Mouse (Mus musculus): Measurements from ENCODE around the gene Vps51. TPM values are rescaled to one million over a fixed set of nuclear protein-coding genes. Genes with fewer than 3 reads are reported as not detected.
A peak's percentile ranks its signal among the peaks of the same experiment; 100 is the strongest.

Gene Vps51
- polyA plus RNA-seq (2015; fragmentation: Nextera tagmentation; extraction: Ambion mirVana), result 84.8 and 94.0 TPM in 2 replicates

GRCm38 (mm10) chr19:6076564-6077393 lies at the start of gene Vps51:
Gene Vps51 (minus strand): TSS chr19:6077231.
- H3K4me1 ChIP-seq (replicated peaks), result peaks cover 20% of the 10 kb centered on the region
- peak within 1 kb of the TSS; percentile 90 for H3K4me2 ChIP-seq
- under 1% methylated on average over 33 of the region's 33 CpGs for WGBS
- peak within 1 kb of the TSS; percentile 89 for H3K27ac ChIP-seq (replicated peaks)
- H3K27me3 ChIP-seq, result no peaks in the 10 kb centered on the region
- H3K36me3 ChIP-seq, result peaks cover 26% of the 10 kb centered on the region
- peak within 1 kb of the TSS; percentile 82 for H3K4me3 ChIP-seq
- peak within 1 kb of the TSS; percentile 72 for H3K9ac ChIP-seq
- no peaks in the 10 kb centered on the region for H3K9me3 ChIP-seq
- peak; percentile 90 for ATAC-seq (ENCODE audit: low FRiP score, low read depth)

DNA sequence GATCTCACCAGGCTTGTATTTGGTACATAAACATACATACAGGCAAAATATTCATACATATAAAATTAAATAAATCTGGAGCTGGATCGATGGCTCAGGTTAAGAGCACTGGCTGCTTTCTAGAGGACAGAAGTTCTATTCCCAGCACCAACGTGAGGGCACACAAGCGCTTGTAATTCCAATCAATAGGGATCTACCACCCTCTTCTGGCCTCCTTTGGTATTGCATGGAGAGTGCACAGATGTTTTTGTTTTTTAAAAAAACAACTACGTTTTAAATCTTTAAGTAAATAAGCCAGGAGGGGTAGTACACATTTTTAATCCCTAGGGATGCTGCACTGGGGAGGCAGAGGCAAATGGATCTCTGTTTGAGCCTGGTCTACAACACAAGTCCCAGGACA lies 49.3 kb upstream of the Vps51 start:
- Histone ChIP-seq H3K27me3 (no peaks in the 10 kb centered on the region), H3K4me1 (replicated peaks) (peaks cover 12% of the 10 kb centered on the region), H3K36me3 (no peaks in the 10 kb centered on the region), H3K9ac (no peak overlapping the region), H3K9me3 (no peaks in the 10 kb centered on the region), H3K4me2 (no peak overlapping the region), H3K4me3 (no peak overlapping the region), H3K27ac (replicated peaks) (no peak overlapping the region)
- 19% methylated on average over 4 of the region's 4 CpGs for WGBS
- no peak for ATAC-seq (ENCODE audit: low FRiP score, low read depth)

DNA sequence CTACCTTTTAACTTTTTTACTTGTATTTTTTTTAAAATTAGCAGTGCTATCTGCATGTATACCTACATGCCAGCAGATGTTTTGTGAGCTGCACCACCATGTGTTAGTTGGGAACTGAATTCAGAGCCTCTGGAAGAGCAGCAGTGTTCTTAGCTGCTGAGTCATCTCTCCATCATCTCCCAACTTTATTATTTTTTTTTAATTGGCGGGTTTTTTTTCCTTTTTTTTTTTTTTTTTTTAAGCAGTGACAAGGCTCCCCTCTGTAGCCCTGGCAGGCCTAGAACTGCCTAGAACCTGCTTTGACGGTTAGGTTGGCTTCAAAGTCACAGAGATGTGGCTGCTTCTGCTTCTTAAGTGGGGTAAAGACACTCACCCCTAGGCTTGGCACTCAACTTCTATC lies 47.9 kb upstream of the Vps51 start:
- WGBS, result 75% methylated on average over 2 of the region's 2 CpGs
- Histone ChIP-seq H3K9me3 (no peaks in the 10 kb centered on the region), H3K4me3 (no peak overlapping the region), H3K4me1 (replicated peaks) (peaks cover 12% of the 10 kb centered on the region), H3K27ac (replicated peaks) (no peak overlapping the region), H3K9ac (no peak overlapping the region), H3K4me2 (no peak overlapping the region), H3K36me3 (no peaks in the 10 kb centered on the region), H3K27me3 (no peaks in the 10 kb centered on the region)
- ATAC-seq (ENCODE audit: low FRiP score, low read depth), result no peak

DNA sequence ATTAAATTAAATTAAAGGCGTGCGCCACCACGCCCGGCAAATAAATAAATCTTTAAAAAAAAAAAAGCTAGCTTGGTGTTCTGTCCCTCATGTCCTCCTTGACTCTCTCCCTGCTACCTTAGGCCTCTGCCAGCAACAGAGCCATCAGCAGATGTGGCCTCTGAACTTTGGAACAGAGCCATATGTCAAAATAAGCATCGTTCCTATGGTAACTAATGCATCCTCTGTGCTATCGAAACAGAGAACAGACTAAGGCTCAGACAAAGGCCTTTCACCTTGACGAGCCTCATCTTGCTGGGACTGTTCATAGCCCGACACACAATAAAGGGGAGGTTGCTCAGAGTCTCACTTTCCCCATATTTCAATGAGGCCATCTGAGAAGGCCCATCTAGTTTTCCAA lies 46.3 kb upstream of the Vps51 start:
- no peak for ATAC-seq (ENCODE audit: low FRiP score, low read depth)
- H3K9ac ChIP-seq, result no peak overlapping the region
- no peak overlapping the region for H3K27ac ChIP-seq (replicated peaks)
- 58% methylated on average over 8 of the region's 8 CpGs for WGBS
- H3K4me2 ChIP-seq, result no peak overlapping the region
- no peaks in the 10 kb centered on the region for H3K9me3 ChIP-seq
- H3K27me3 ChIP-seq, result no peaks in the 10 kb centered on the region
- no peaks in the 10 kb centered on the region for H3K36me3 ChIP-seq
- H3K4me3 ChIP-seq, result no peak overlapping the region
- peaks cover 19% of the 10 kb centered on the region for H3K4me1 ChIP-seq (replicated peaks)

GRCm38 (mm10) chr19:6121761-6122160 lies 44.7 kb upstream of the Vps51 start:
- no peak for ATAC-seq (ENCODE audit: low FRiP score, low read depth)
- H3K9ac ChIP-seq, result no peak overlapping the region
- no peak overlapping the region for H3K27ac ChIP-seq (replicated peaks)
- 22% methylated on average over 17 of the region's 19 CpGs for WGBS
- no peaks in the 10 kb centered on the region for H3K27me3 ChIP-seq
- H3K4me1 ChIP-seq (replicated peaks), result peaks cover 25% of the 10 kb centered on the region
- H3K4me3 ChIP-seq, result no peak overlapping the region
- no peaks in the 10 kb centered on the region for H3K9me3 ChIP-seq
- no peak overlapping the region for H3K4me2 ChIP-seq
- no peaks in the 10 kb centered on the region for H3K36me3 ChIP-seq

DNA sequence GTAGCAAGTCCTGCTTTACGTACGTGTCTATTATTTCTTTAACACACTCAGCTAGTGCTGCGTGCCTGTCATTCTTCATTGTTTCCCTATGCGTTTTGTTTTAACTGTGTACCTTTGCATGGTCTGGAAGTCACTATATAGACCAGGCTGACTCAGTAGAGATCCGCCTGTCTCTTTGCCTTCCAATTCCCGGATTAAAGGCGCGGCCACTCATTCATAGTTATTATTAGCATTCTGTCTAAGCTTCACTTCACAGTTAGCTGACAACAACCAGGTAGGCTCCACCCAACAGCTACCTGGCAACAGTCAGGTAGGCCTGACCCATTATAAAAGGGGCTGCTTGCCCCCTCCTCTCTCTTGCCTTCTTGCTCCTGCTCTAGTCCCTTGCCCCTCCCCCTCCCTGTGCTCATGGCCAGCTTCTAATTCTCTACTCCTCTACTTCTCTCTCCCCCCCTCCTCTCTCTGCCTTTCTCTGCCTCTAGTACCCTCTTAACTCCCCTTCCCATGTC lies 41.7 kb upstream of the Vps51 start:
- H3K36me3 ChIP-seq, result peaks cover 22% of the 10 kb centered on the region
- H3K9me3 ChIP-seq, result no peaks in the 10 kb centered on the region
- peak overlapping the region; percentile 87 for H3K4me3 ChIP-seq
- peak overlapping the region; percentile 83 for H3K4me2 ChIP-seq
- WGBS, result 1% methylated on average over 8 of the region's 8 CpGs
- peak overlapping the region; percentile 92 for H3K27ac ChIP-seq (replicated peaks)
- peak; percentile 60 for ATAC-seq (ENCODE audit: low FRiP score, low read depth)
- H3K9ac ChIP-seq, result peak overlapping the region; percentile 74
- peaks cover 28% of the 10 kb centered on the region for H3K4me1 ChIP-seq (replicated peaks)
- no peaks in the 10 kb centered on the region for H3K27me3 ChIP-seq

DNA sequence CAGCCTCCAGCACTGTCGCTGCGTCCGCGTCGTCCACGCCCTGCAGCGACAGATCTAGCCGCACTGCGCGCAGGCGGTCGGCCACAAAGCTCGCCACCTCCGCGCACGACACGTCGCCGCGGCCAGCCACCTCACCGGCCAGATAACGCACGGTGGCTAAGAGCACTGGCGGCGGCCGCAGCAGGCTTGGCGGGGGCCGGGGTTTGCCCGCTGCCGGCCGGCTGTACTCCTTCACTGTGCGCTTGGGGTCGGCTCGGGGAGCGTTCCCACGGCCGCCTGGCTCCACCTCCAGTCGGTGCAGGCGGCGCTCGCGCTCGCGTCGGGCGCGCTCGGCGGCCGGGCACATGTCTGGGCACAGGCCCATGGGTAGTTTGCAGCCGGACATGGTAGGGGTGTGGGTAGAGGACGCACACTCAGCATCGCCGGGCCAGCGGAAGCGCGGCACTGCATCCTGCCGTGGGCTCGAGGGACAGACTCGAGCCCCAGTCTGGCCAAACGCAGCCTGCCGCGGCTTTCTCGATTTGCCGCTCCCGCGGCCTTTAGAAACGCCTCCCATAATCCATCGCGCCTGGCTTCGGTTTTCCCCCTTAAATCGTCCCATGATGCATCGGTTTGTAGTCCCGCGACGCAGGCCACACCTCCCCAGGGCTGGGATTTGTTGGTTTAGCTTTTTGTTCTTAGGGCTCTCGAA lies 41.1 kb upstream of the Vps51 start, which contains the start of gene Sac3d1:
Gene Sac3d1, minus strand, starts transcription at position 665 of the 691 bp plus-strand sequence.
- Histone ChIP-seq H3K9me3 (no peaks in the 10 kb centered on the region), H3K27ac (replicated peaks) (peak within 1 kb of the TSS; percentile 92), H3K27me3 (no peaks in the 10 kb centered on the region), H3K4me1 (replicated peaks) (peaks cover 26% of the 10 kb centered on the region), H3K36me3 (peaks cover 25% of the 10 kb centered on the region), H3K4me2 (peak within 1 kb of the TSS; percentile 83), H3K4me3 (peak within 1 kb of the TSS; percentile 87), H3K9ac (peak within 1 kb of the TSS; percentile 74)
- under 1% methylated on average over 77 of the region's 77 CpGs for WGBS
- peak; percentile 93 for ATAC-seq (ENCODE audit: low FRiP score, low read depth)

GRCm38 (mm10) chr19:6117346-6117985 lies 40.4 kb upstream of the Vps51 start:
- Histone ChIP-seq H3K4me1 (replicated peaks) (peaks cover 26% of the 10 kb centered on the region), H3K9me3 (no peaks in the 10 kb centered on the region), H3K27me3 (no peaks in the 10 kb centered on the region), H3K9ac (peak overlapping the region; percentile 74), H3K36me3 (peaks cover 25% of the 10 kb centered on the region), H3K4me2 (peak overlapping the region; percentile 83), H3K4me3 (peak overlapping the region; percentile 87), H3K27ac (replicated peaks) (peak overlapping the region; percentile 92)
- ATAC-seq (ENCODE audit: low FRiP score, low read depth), result no peak; the same call in 1 of the 2 replicates
- 7% methylated on average over 32 of the region's 32 CpGs for WGBS

GRCm38 (mm10) chr19:6116113-6116850 lies 39.3 kb upstream of the Vps51 start:
- peaks cover 25% of the 10 kb centered on the region for H3K36me3 ChIP-seq

DNA sequence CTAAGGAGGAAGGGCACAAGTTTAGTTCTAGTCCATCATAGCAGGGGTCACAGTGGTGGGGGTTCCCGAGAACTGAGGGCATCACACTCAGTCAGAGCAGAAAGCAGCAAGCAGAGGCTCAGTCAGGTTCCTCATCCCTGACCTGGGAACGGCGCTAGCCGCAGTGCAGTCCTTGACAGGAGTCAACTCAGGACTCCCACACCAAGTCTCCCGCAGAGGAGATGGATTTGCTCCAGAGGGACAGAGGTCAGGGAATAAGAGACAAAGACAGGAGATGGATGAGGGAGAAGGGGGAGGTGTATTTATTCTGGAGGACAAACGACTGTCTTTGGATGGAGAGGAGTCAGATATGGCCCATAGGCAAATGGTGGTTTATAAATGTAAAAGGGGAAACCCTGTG lies 36.1 kb upstream of the Vps51 start:
- Histone ChIP-seq H3K9ac (no peak overlapping the region), H3K27ac (replicated peaks) (no peak overlapping the region), H3K4me1 (replicated peaks) (peaks cover 14% of the 10 kb centered on the region), H3K4me3 (no peak overlapping the region), H3K36me3 (peaks cover 25% of the 10 kb centered on the region), H3K9me3 (no peaks in the 10 kb centered on the region), H3K4me2 (no peak overlapping the region), H3K27me3 (no peaks in the 10 kb centered on the region)
- 55% methylated on average over 6 of the region's 6 CpGs for WGBS
- ATAC-seq (ENCODE audit: low FRiP score, low read depth), result no peak

More at GRCm38 (mm10) chr19:6116113-6116850, 39.3 kb upstream of the Vps51 start:
- H3K9ac ChIP-seq, result 0 out of 2 replicates have a peak overlapping the region, but pooled peaks have one; percentile 74
- 92% methylated on average over 15 of the region's 15 CpGs for WGBS
- H3K27ac ChIP-seq (replicated peaks), result no peak overlapping the region
- H3K4me3 ChIP-seq, result peak overlapping the region; percentile 87; the same call in 1 of the 2 replicates
- H3K4me2 ChIP-seq, result peak overlapping the region; percentile 83
- H3K9me3 ChIP-seq, result no peaks in the 10 kb centered on the region
- no peak for ATAC-seq (ENCODE audit: low FRiP score, low read depth)
- no peaks in the 10 kb centered on the region for H3K27me3 ChIP-seq
- H3K4me1 ChIP-seq (replicated peaks), result peaks cover 26% of the 10 kb centered on the region

DNA sequence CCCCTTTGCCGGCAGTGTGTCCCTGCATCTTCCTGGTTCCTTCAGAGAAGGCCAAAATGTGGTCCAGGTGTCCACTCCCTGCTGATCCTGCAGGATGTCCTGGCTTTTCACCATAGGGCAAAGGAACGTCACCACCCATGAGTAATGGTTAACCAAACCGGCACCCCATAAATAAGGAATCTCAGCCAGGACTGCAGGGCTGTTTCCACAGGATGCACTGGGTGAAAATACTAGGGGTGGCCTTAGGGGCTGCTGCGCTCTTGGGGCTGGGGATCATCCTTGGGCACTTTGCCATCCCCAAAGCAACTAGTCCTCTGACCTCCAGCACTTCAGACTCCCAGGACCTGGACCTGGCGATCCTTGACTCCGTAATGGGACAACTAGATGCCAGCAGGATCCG lies 28.6 kb upstream of the Vps51 start, which contains the start of gene Naaladl1:
Gene Naaladl1, plus strand, starts transcription at position 197 of the 400 bp plus-strand sequence.
- Histone ChIP-seq H3K27me3 (no peaks in the 10 kb centered on the region), H3K9me3 (no peaks in the 10 kb centered on the region), H3K4me1 (replicated peaks) (no peaks in the 10 kb centered on the region), H3K27ac (replicated peaks) (no peak within 1 kb of the TSS), H3K36me3 (no peaks in the 10 kb centered on the region), H3K9ac (no peak within 1 kb of the TSS), H3K4me3 (no peak within 1 kb of the TSS), H3K4me2 (no peak within 1 kb of the TSS)
- ATAC-seq (ENCODE audit: low FRiP score, low read depth), result no peak
- 89% methylated on average over 7 of the region's 7 CpGs for WGBS
